Mouse (Mus musculus) WW6 (cell line): ENCODE data around the gene 4930595M18Rik.

Source experiments
- DNase-seq: peaks from one replicate; pipeline ENCODE4 v3.0.0-alpha.2; 2013; ENCODE audit warnings: low read depth, low spot score

4930595M18Rik gene

GRCm38 (mm10) chrX:81458021-81458420 lies at the start of gene 4930595M18Rik:
Gene 4930595M18Rik (minus strand): TSS chrX:81458121.
- no peak for DNase-seq

GRCm38 (mm10) chrX:81472500-81472899 lies 14.6 kb upstream of the 4930595M18Rik start:
- no peak for DNase-seq
